Mouse (Mus musculus) liver, embryonic 13.5 days (tissue): Measurements from ENCODE around the gene Adamts17. TPM values are rescaled to one million over a fixed set of nuclear protein-coding genes. Genes with fewer than 3 reads are reported as not detected.

Experiments
- ATAC-seq: fragments of 200-750 bp; cut with Nextera tagmentation; 2 replicates; pipeline ENCODE4 v1.8.0; 2017; ENCODE audit warnings: low read depth, mild to moderate bottlenecking, moderate number of reproducible peaks, moderate library complexity
- DNase-seq: peaks from one replicate; pipeline ENCODE4 v3.0.0; 2022
- H3K27ac ChIP-seq: fragments of 300-500 bp; sonication (generic); 2 replicates; pipeline ENCODE4 v1.5.1; 2015; ENCODE audit warnings: moderate library complexity, mild to moderate bottlenecking, inconsistent platforms
- H3K27me3 ChIP-seq: fragments of 300-500 bp; sonication (generic); 2 replicates; pipeline ENCODE4 v1.6.1; 2015; ENCODE audit warnings: mild to moderate bottlenecking, inconsistent platforms
- H3K36me3 ChIP-seq: fragments of 300-500 bp; sonication (generic); 2 replicates; pipeline ENCODE4 v1.6.1; 2015; ENCODE audit warnings: mild to moderate bottlenecking, inconsistent platforms
- H3K4me1 ChIP-seq: fragments of 300-500 bp; sonication (generic); replicated peaks from 2 replicates; pipeline ENCODE4 v1.6.1; 2015; ENCODE audit warnings: inconsistent platforms
- H3K4me2 ChIP-seq: fragments of 300-500 bp; sonication (generic); 2 replicates; pipeline ENCODE4 v1.6.1; 2015; ENCODE audit warnings: inconsistent platforms, mild to moderate bottlenecking, moderate library complexity
- H3K4me3 ChIP-seq: fragments of 300-500 bp; sonication (generic); replicated peaks from 2 replicates; pipeline ENCODE4 v1.5.1; 2015; ENCODE audit warnings: mild to moderate bottlenecking, inconsistent platforms
- H3K9ac ChIP-seq: fragments of 300-500 bp; sonication (generic); 2 replicates; pipeline ENCODE4 v1.6.1; 2015; ENCODE audit warnings: mild to moderate bottlenecking, inconsistent platforms
- H3K9me3 ChIP-seq: fragments of 300-500 bp; sonication (generic); replicated peaks from 2 replicates; pipeline ENCODE4 v1.6.1; 2016; ENCODE audit warnings: inconsistent platforms
- WGBS: fragments of 180-500 bp; shearing (Covaris S2); methylation state at CpG from one replicate; pipeline ENCODE4 v1.1.7; 2015; ENCODE audit not compliant: insufficient replicate concordance; 5-methylcytosine and 5-hydroxymethylcytosine counted together
- polyA plus RNA-seq: library from polyadenylated mRNA; unstranded; fragments of >200 nt; fragmentation: Nextera tagmentation; extraction: Ambion mirVana; gene quantifications from 2 replicates; pipeline ENCODE4 v1.2.1, GENCODE M21; 2015

Gene Adamts17
- polyA plus RNA-seq, 1 experiment from 2014 or later = 0.33 TPM

DNA sequence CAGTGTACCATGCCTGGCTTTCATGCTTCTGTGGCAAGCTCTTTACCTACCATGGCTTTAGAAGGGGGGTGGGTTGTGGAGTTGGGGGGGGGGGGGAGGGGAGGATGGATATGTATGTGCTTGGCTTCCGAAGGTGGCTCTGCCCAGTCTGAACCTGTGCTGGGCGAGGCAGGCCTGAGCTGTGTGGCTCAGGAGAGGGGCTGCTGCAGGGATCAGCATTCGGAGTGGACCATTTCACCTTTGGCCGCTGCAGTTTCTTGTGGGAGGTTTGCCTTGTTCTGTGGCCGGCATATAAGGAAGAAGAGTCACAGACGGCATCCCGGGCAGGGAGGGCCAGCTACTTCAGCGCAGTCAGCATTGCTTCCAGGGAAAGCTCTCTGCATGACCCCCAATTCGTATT lies 7.8 kb downstream of the Adamts17 start:
- Histone ChIP-seq H3K36me3 (no peaks in the 10 kb centered on the region), H3K4me3 (no peak overlapping the region), H3K4me2 (no peak overlapping the region), H3K27ac (no peak overlapping the region), H3K4me1 (no peaks in the 10 kb centered on the region), H3K9ac (no peak overlapping the region), H3K9me3 (no peaks in the 10 kb centered on the region), H3K27me3 (0 out of 2 replicates have a peak, but pooled peaks cover 6% of the 10 kb centered on the region)
- ATAC-seq (no peak), DNase-seq (no peak)
- WGBS = 77% methylated on average over 9 of the region's 9 CpGs

DNA sequence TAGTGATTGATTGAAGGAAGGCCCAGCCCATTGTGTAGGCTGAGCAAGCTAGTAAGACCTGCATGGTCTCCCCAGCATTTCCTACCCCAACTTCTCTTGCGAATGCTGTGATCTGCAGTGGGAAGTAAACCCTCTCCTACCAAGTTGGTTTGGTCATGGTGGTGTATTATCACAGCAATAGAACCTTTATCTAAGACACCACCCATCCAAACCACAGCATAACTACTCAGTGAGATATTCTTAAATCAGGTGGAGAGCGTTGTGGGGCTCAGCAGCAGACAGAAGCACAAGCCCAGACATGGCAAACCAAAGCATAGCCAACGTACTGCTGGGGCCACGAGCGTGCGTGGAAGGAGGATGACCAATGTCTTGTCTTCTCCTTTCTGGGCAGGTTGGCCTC lies 9.8 kb downstream of the Adamts17 start:
- Histone ChIP-seq H3K4me3 (no peak overlapping the region), H3K27ac (no peak overlapping the region), H3K27me3 (no peaks in the 10 kb centered on the region), H3K4me2 (no peak overlapping the region), H3K4me1 (no peaks in the 10 kb centered on the region), H3K9me3 (no peaks in the 10 kb centered on the region), H3K36me3 (no peaks in the 10 kb centered on the region), H3K9ac (no peak overlapping the region)
- DNase-seq = no peak
- ATAC-seq = no peak
- 58% methylated on average over 6 of the region's 6 CpGs for WGBS

GRCm38 (mm10) chr7:66852164-66852563 lies 12.6 kb downstream of the Adamts17 start:
- H3K9me3 ChIP-seq = no peaks in the 10 kb centered on the region
- no peak overlapping the region for H3K9ac ChIP-seq
- H3K27me3 ChIP-seq = no peaks in the 10 kb centered on the region
- H3K4me1 ChIP-seq = no peaks in the 10 kb centered on the region
- no peak overlapping the region for H3K27ac ChIP-seq
- H3K4me3 ChIP-seq = no peak overlapping the region
- 49% methylated on average over 3 of the region's 3 CpGs for WGBS
- no peaks in the 10 kb centered on the region for H3K36me3 ChIP-seq
- DNase-seq = no peak
- no peak for ATAC-seq
- no peak overlapping the region for H3K4me2 ChIP-seq

DNA sequence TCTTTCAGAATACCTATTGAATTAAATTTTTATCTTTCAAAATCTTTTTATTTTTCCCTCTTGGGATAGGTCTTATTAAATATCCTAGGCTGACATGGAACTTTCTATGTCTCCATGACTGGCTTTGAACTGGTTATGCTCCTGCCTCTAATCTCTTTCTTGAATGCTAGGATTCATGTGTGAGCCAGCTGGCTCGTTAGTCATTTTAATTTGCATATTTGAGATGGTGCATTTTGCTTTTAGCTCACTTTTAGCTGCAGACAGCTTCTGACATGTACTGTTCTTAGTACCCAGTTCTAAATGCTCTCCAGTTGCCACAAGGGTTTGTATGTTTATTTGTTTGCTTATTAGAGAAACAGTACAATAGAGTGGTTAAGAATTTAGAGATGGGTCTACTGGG lies 18.1 kb downstream of the Adamts17 start:
- Histone ChIP-seq H3K27me3 (no peaks in the 10 kb centered on the region), H3K4me1 (no peaks in the 10 kb centered on the region), H3K27ac (no peak overlapping the region), H3K4me2 (no peak overlapping the region), H3K36me3 (no peaks in the 10 kb centered on the region), H3K4me3 (no peak overlapping the region), H3K9me3 (no peaks in the 10 kb centered on the region), H3K9ac (no peak overlapping the region)
- DNase-seq (no peak), ATAC-seq (no peak)
- 57% methylated on average over 1 of the region's 1 CpGs for WGBS

- Histone ChIP-seq H3K9me3 (no peaks in the 10 kb centered on the region), H3K4me3 (no peak overlapping the region), H3K4me2 (no peak overlapping the region), H3K27ac (no peak overlapping the region), H3K36me3 (no peaks in the 10 kb centered on the region), H3K27me3 (no peaks in the 10 kb centered on the region), H3K9ac (no peak overlapping the region), H3K4me1 (no peaks in the 10 kb centered on the region)
- DNase-seq = no peak
- ATAC-seq = no peak
- WGBS = 57% methylated on average over 12 of the region's 12 CpGs
These were observed 18.9 kb downstream of the Adamts17 start for GRCm38 (mm10) chr7:66858247-66859075.

GRCm38 (mm10) chr7:66859220-66859619 lies 19.7 kb downstream of the Adamts17 start:
- H3K27me3 ChIP-seq = no peaks in the 10 kb centered on the region
- H3K4me1 ChIP-seq = no peaks in the 10 kb centered on the region
- DNase-seq (no peak), ATAC-seq (no peak)
- no peak overlapping the region for H3K9ac ChIP-seq
- no peak overlapping the region for H3K4me2 ChIP-seq
- 77% methylated on average over 5 of the region's 5 CpGs for whole genome bisulfite sequencing
- H3K4me3 ChIP-seq = no peak overlapping the region
- no peaks in the 10 kb centered on the region for H3K9me3 ChIP-seq
- H3K36me3 ChIP-seq = no peaks in the 10 kb centered on the region
- no peak overlapping the region for H3K27ac ChIP-seq

DNA sequence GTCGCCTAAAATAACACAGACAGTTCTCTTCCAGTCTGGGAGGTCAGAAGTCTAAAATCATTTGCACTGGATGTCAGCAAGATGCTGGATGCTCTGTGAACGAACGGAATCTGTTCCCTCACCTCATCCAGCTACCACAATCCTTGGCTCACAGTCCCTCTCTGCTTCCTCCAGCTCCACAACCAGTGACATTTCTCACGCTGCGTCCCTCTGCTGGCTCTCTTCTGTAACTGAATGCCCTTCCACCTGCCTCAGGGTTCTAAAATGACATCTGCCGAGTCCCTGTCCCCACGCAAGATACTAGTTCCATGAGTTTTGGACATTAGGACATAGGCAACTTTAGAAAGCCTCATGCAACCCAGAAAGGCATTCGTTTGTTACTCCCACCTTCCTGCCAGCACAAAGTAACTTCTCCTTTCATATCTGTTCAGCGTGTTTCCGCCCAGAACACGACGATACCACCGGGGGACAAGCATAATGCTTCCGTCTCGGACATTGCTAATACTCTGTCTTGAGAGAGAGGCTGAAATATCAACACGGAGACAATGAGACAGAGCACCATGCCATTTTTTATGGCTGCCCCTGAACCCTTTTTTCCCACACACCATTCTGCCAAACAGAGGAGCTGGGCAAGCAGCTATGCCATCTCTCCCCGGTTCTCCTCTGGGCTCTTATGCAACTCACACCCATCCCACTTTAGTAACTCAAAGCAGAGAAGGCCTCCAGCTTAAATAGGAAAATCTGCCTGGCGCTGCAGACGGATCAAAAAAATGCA lies 27.6 kb downstream of the Adamts17 start:
- DNase-seq = no peak
- 58% methylated on average over 19 of the region's 19 CpGs for WGBS
- Histone ChIP-seq H3K4me2 (no peak overlapping the region), H3K9ac (no peak overlapping the region), H3K27ac (no peak overlapping the region), H3K4me1 (no peaks in the 10 kb centered on the region), H3K36me3 (no peaks in the 10 kb centered on the region), H3K4me3 (no peak overlapping the region), H3K9me3 (no peaks in the 10 kb centered on the region), H3K27me3 (no peaks in the 10 kb centered on the region)
- ATAC-seq = no peak

- H3K4me2 ChIP-seq = no peak overlapping the region
- no peaks in the 10 kb centered on the region for H3K36me3 ChIP-seq
- DNase-seq = no peak
- no peak overlapping the region for H3K4me3 ChIP-seq
- no peaks in the 10 kb centered on the region for H3K4me1 ChIP-seq
- H3K27ac ChIP-seq = no peak overlapping the region
- H3K9ac ChIP-seq = no peak overlapping the region
- ATAC-seq = no peak
- H3K9me3 ChIP-seq = no peaks in the 10 kb centered on the region
- no peaks in the 10 kb centered on the region for H3K27me3 ChIP-seq
- WGBS = 74% methylated on average over 13 of the region's 13 CpGs
These were observed 28.4 kb downstream of the Adamts17 start for GRCm38 (mm10) chr7:66867719-66868501.

DNA sequence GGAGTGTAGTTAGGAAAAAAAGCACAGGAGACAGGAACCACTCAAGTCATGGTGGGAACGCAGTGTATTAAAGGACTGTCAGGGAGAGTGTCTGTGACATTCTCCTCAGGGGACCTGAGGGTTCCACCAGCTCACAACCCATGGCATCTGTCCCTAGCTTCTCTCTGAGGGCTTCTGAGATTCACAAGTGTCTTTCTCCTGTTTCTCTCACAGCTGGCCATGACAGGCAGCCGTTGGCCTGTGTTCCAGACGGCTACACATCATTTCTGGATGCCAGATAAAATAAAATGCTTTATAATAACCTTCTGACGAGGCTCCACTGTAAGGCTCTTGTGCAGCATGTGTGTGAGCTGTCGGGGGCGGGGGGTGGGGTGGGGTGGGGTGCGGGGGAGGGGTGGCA lies 32.0 kb downstream of the Adamts17 start:
- DNase-seq (no peak), ATAC-seq (no peak)
- no peak overlapping the region for H3K9ac ChIP-seq
- no peaks in the 10 kb centered on the region for H3K9me3 ChIP-seq
- no peak overlapping the region for H3K4me2 ChIP-seq
- H3K27me3 ChIP-seq = no peaks in the 10 kb centered on the region
- H3K36me3 ChIP-seq = no peaks in the 10 kb centered on the region
- H3K4me1 ChIP-seq = no peaks in the 10 kb centered on the region
- H3K27ac ChIP-seq = no peak overlapping the region
- WGBS = 59% methylated on average over 7 of the region's 7 CpGs
- no peak overlapping the region for H3K4me3 ChIP-seq

- no peaks in the 10 kb centered on the region for H3K36me3 ChIP-seq
- H3K4me2 ChIP-seq = no peak overlapping the region
- no peaks in the 10 kb centered on the region for H3K27me3 ChIP-seq
- 76% methylated on average over 14 of the region's 14 CpGs for WGBS
- ATAC-seq (no peak), DNase-seq (no peak)
- H3K9me3 ChIP-seq = no peaks in the 10 kb centered on the region
- H3K4me3 ChIP-seq = no peak overlapping the region
- no peaks in the 10 kb centered on the region for H3K4me1 ChIP-seq
- H3K27ac ChIP-seq = no peak overlapping the region
- no peak overlapping the region for H3K9ac ChIP-seq
These were observed 32.5 kb downstream of the Adamts17 start for GRCm38 (mm10) chr7:66871940-66872511.

GRCm38 (mm10) chr7:66873235-66873634 lies 33.7 kb downstream of the Adamts17 start:
- no peaks in the 10 kb centered on the region for H3K36me3 ChIP-seq
- 64% methylated on average over 2 of the region's 2 CpGs for WGBS
- H3K27ac ChIP-seq = no peak overlapping the region
- DNase-seq = no peak
- H3K4me2 ChIP-seq = no peak overlapping the region
- H3K27me3 ChIP-seq = no peaks in the 10 kb centered on the region
- H3K4me3 ChIP-seq = no peak overlapping the region
- no peaks in the 10 kb centered on the region for H3K9me3 ChIP-seq
- no peak overlapping the region for H3K9ac ChIP-seq
- no peaks in the 10 kb centered on the region for H3K4me1 ChIP-seq
- ATAC-seq = no peak
